Mouse (Mus musculus): ENCODE measurements at regions not wholly inside any gene's neighbourhood (a gene's known extent, or its start where the extent isn't known, plus 50 kb on each side); places are given as distances from the start of the nearest gene placed in this dataset.

- DNase-seq (ENCODE audit: low read depth, low spot score), result no peak
- WGBS, result 67% methylated on average over 8 of the region's 8 CpGs
These were observed 206.0 kb upstream of the Dusp10 start for GRCm38 (mm10) chr1:183806864-183807730.

DNA sequence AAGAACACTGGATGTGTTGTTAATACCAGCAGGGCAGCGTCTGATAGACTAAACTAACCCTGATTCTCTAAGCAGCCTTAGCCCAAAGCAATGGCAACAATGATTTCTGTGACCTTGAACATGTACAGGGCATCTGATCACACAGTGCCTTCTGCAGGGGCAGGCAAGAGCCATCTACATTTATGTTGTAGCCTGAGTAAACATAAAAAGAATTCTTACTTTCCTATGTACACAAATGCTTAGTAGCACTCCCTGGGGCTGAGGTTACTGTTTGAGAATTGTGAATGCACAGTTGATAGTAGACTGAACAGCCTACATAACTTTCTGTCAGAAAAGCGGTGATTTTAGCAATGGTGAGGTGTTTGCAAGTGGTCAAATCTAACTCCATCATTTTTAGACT lies 204.9 kb upstream of the Dusp10 start:
- no peak for DNase-seq (ENCODE audit: low read depth, low spot score)

DNA sequence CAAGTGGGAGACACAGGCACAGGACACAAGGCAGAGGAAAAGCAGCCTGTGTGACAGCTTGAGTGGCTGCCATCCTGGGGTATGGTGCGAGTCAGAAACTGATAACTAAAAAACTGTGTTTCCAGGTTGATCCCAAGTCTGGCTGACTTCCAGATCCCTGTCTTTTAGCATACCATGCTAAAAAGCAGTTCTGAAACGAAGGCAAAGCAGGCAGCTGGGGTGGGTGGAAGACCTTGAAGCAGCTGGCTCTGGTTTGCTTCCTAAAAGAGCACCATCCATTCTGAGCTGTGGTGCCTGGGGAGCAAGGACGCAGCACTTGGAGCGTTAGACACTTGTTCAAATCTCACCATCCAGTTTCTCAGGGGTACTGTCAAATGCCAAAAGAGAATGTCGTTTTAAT lies 192.5 kb upstream of the Dusp10 start:
- DNase-seq (ENCODE audit: low read depth, low spot score), result no peak
- 56% methylated on average over 5 of the region's 5 CpGs for WGBS

More for the DNA sequence above, 204.9 kb upstream of the Dusp10 start:
- 40% methylated on average over 2 of the region's 2 CpGs for WGBS

DNA sequence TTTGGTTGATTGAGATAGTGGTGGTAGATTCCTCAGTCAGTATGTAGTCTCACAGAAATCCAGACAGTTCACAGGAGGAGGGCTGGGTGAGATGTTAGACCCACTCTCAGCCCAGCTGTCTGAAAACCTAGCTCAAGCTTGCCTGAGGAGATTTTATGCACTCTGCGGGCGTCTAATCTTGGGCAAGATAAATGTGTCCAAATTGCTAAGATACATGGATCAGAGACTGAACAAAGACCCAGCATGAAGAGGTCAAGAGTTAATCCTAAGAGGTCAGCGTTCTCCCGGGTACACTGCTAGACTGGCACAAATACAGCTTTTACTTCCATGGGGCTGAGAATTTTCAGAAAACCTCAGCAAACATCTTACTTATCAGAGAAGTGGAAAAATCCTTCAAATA lies 186.8 kb upstream of the Dusp10 start:
- DNase-seq (ENCODE audit: low read depth, low spot score), result no peak
- WGBS, result 68% methylated on average over 4 of the region's 4 CpGs

- DNase-seq (ENCODE audit: low read depth, low spot score), result no peak
- WGBS, result 64% methylated on average over 4 of the region's 4 CpGs
These were observed 168.0 kb upstream of the Dusp10 start for GRCm38 (mm10) chr1:183845135-183845534.

DNA sequence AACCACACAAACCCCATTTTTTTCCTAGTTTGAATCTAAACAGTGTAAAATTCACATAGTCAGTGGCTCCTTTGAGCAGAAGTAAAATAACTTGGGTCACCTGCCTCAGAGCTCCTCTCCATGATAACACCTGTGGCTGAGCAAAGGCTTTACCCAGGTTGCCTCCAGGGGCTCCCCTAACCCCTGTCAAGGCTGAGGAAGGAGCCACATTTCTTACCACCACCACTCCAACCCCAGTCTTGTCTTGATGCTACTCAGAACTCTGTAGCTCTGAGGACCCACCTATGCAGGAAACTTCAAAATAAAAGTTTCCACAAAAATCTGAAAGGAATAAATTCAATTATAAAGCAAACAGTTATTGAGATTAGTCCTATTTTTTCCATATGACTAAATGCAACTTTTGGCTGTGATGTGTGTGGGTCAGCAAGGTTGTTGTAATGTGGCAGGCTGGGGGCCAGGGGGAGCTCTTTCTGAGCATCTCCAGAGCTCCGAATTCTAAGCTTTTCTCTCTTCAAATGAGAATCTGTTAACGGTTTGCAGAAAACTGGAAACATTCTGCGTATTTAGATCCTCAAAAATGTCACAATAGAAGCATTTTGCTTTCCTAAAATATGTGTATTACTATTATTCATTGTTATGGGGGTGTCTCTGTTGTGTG lies 159.0 kb upstream of the Dusp10 start:
- WGBS, result 62% methylated on average over 3 of the region's 3 CpGs
- no peak for DNase-seq (ENCODE audit: low read depth, low spot score)

- 64% methylated on average over 4 of the region's 4 CpGs for WGBS
- no peak for DNase-seq (ENCODE audit: low read depth, low spot score)
These were observed 148.0 kb upstream of the Dusp10 start for GRCm38 (mm10) chr1:183865111-183865510.

- DNase-seq (ENCODE audit: low read depth, low spot score), result no peak
- WGBS, result 70% methylated on average over 3 of the region's 3 CpGs
These were observed 147.5 kb upstream of the Dusp10 start for GRCm38 (mm10) chr1:183865586-183865985.

GRCm38 (mm10) chr1:183868965-183869364 lies 144.1 kb upstream of the Dusp10 start:
- WGBS, result 95% methylated on average over 5 of the region's 5 CpGs
- no peak for DNase-seq (ENCODE audit: low read depth, low spot score)

DNA sequence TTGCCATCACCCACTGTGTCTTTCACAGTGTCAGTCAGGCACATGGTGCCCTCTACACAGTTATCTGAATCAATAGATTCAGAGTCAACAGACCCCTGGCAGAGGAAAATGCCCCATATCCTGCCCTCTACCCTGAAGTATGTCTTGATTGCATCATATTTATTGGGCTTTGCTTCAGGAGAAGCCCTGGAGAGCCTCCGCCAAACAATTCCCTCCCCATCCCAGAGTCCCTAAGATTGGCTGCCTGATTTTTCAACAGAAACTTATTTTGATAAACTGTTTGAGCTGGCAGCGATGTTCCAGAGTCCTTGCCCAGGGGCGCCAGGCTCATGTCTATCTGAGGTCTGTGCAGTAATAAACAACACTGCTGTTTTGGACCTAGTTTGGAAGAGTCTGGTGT lies 117.2 kb upstream of the Dusp10 start:
- 76% methylated on average over 3 of the region's 3 CpGs for WGBS

DNA sequence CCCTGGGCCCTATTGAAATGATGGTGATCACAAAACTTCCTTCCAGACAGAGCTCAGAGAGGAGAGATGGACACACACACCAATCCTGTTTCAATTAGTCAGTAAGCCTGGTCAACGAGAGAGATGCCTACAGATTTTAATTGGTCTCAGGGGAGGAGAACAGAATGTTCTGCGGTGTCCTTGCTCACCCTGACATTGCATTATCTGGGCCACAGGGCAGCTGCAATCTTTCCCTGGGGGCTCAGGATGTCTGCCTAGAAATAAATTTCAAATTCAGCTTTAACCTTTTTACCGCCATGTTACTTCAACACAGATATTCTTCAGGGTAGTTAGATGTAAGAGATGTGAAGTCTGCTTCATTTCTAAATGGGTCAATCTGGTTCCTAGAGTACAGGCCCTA lies 115.0 kb upstream of the Dusp10 start:
- no peak for DNase-seq (ENCODE audit: low read depth, low spot score)
- WGBS, result 84% methylated on average over 3 of the region's 3 CpGs

More for the DNA sequence above, 117.2 kb upstream of the Dusp10 start:
- DNase-seq (ENCODE audit: low read depth, low spot score), result no peak

DNA sequence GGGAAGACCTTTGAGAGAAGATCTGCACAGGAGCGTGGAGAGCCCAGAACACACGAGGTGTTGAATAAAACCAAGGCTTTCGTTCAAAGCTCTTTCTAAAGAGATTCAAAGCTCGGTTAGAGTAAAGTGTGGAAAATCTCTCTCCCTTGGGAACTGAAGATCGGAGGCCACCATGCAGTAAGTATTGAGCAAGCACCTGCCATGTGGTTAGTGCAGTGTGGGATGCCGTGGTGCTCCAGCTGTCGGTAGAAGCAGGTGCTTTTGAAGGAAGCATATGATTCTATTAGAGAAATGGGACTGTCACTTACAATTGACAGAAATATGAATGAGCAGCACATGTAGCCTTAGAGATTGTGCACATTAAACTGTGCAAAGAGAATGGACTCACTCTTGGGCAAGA lies 108.5 kb upstream of the Dusp10 start:
- no peak for DNase-seq (ENCODE audit: low read depth, low spot score)
- WGBS, result 91% methylated on average over 7 of the region's 7 CpGs

DNA sequence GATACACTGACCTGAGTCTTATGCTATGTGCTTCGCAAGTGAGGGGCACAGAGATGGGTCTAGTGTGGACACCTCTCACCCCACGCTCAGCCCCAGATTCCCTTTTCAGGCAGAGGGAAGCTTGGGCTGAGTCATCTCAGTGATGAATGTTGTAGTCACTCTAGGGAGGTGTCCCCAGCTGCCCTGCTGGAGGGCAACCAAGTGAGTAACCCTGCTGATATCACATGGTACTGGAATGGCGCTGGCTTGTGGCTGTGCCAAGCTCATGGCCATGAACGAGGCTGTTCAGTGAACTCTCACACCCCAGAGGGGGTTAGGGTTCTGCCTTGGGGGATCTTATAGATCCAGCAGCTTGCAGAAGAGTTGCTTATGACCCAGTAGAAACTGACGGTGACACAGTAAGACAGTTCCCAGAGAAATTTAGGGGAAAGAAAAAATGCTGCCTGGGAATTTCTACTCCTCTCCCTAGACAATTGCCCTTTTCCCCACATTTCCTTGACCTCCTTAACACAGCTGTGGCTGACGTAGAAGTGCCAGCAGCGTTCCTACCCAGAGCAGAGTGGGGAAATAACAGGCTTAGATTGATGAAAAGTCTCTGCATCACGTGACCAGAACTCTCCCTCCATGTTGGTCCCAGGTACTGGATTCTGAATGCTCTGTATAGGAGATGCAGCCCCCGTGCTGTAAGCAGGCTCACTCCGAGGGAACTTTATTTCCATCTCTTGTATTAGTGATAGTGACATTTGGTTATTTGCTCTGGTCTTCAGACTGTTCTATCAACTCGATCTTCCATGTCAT lies 107.6 kb upstream of the Dusp10 start:
- WGBS, result 69% methylated on average over 11 of the region's 11 CpGs

DNA sequence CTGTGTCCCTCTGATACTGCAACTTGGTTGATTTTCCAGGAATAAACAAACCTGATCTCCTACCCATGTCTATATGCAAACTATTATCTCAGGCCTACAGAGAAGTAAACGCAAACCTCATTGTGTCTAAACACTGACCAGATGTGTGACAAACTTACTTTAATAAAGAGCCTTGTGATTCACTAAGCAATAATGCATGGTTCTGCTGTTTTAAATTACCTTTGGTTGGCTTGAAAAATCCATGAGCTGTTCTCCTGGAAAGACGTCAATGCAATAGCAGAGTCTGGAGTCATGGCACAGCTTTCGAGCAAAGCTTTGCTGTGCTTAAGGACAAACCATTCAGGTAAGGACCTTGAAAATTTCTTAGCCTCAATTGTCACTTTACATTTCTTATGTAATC lies 95.4 kb upstream of the Dusp10 start:
- 87% methylated on average over 3 of the region's 3 CpGs for WGBS
- DNase-seq (ENCODE audit: low read depth, low spot score), result no peak

More for the DNA sequence above, 107.6 kb upstream of the Dusp10 start:
- no peak for DNase-seq (ENCODE audit: low read depth, low spot score)

- WGBS, result 51% methylated on average over 2 of the region's 2 CpGs
- no peak for DNase-seq (ENCODE audit: low read depth, low spot score)
These were observed 91.8 kb upstream of the Dusp10 start for GRCm38 (mm10) chr1:183921262-183921661.

DNA sequence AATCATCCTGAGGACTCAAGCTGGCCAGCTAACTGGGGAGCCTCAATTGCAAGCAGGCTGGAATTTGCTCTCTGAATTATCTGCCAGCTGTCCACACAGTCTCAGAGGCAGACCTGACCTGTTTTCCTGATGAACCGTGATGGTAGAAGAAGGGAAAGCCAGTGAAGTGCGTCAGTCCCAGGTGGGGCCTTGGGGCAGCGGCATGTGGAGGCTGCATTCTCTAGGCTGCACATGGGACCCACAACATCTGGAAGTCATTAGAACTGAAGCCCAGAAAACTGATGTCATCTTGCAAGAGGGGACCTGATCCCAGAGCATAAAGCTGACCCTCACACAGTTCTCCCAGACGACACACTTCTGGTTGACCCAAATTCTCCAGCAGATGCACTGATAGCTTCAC lies 84.6 kb upstream of the Dusp10 start:
- 73% methylated on average over 4 of the region's 4 CpGs for WGBS
- no peak for DNase-seq (ENCODE audit: low read depth, low spot score)

DNA sequence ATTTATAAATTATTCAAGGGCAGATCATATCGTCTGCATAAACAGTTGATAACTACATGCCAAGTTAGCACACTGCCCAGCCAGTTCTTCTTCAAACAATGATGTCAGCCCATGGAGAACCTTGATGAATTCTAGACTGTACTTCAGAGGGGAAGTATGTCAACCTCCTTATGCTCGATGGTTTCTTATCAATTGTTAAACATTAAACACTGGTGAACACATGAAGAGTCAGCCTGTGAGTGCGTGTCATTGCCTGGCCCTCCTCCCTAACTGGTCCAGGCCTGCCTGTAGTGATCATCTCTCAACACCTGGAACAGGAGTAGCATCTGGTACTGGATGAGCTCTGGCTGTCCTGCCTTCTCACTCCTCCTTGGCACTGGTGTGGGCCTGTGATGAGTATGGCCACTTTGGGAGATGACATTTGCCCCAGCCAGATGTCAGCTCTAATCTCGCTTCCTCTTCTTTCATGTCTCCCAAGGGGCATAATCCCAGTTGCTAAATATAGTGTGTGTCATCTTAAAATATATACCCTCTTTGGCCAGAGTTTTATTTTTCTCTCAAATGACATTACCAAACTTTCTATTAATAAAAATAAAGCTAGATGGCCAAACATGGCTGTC lies 82.6 kb upstream of the Dusp10 start:
- no peak for DNase-seq (ENCODE audit: low read depth, low spot score)
- WGBS, result 33% methylated on average over 4 of the region's 4 CpGs

DNA sequence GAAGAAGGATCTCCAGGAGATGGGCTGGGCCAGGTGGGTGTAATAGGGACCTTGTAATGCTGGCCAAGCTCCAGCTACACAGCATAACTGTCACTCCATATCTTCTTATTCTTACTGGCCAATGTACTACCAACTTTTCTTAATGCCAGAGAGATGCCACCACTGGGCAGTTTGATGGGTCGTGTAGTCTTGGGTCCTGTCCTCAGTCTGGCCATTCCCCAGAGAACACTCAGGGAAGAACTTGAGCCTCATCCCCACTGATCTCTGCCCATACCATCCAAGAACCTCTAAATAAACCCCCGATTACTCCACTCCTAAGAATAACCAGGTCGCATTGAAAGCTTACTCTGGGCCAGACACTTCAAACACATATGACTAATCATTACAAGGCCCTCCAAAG lies 82.0 kb upstream of the Dusp10 start:
- no peak for DNase-seq (ENCODE audit: low read depth, low spot score)
- WGBS, result 57% methylated on average over 3 of the region's 3 CpGs

- WGBS, result 40% methylated on average over 2 of the region's 2 CpGs
- DNase-seq (ENCODE audit: low read depth, low spot score), result no peak
These were observed 79.3 kb upstream of the Dusp10 start for GRCm38 (mm10) chr1:183933845-183934244.

DNA sequence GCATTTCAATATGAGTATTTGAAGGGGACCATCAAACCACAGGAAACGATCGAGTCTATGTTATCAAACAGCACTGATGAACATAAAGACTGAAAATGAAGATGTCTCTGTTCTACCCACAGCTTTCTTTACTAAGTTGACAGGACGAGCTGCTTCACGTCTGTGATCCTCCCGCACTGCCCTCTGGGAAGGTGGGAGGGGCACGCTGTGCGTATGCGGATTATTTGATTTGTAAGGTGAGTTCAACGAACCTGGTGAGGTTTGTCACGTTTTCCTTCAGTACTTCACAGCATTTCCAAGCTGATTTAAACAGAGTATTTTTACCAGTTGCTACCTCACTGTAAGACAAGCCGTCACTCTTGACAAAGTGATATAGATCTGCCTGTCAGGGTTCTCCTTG lies 75.9 kb upstream of the Dusp10 start:
- DNase-seq (ENCODE audit: low read depth, low spot score), result no peak
- WGBS, result 89% methylated on average over 11 of the region's 11 CpGs
